Mouse (Mus musculus): Measurements from ENCODE around the gene Gm3402.
"Not testable (repeated sequence)": the region's sequence is repeated elsewhere in the genome, so short reads cannot be mapped to it uniquely, and the experiment has no call there.

The Gm3402 gene

DNA sequence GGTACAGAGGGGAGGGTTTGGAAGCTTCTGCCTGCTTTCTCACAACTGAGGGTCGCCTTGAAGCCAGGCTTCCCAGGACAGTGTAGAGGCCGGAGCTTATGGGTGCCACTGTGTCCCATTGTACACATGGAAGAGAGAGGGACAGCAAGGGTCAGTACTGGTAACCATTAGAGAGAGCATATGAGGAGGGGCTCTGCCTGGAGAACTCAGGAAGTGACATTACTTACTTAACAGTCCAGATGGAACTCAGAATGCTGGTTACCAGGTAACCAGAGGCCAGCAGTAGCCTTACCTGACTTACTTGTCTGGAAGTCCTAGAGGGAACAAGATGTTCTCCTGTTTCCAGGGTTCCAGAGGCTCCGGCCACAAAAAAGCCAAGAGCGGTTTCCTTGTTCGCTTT is at the start of gene Gm3402:
Gm3402 (plus strand) TSS at position 301 of the 400 bp plus-strand sequence.
- not testable (repeated sequence) for DNase-seq (ENCODE audit: low read depth)

DNA sequence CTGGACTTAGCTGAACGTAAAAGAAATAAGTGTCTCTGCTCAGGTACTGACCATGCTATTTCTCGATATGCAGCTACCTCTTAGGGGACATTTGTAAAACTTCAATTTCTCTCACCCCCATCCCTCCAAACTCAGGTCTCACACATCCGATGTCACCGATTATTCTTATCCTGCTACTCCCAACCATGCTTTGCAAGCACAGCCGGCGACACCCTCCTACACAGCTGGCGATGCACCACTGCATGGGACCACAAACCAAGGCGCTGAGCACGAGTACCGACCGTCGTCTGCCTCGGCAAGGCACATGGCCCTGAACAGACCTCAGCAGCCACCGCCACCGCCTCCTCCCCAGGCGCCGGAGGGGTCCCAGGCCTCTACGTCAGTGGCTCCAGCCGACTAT is 47.3 kb upstream of the Gm3402 start:
- no peak for DNase-seq (ENCODE audit: low read depth)

DNA sequence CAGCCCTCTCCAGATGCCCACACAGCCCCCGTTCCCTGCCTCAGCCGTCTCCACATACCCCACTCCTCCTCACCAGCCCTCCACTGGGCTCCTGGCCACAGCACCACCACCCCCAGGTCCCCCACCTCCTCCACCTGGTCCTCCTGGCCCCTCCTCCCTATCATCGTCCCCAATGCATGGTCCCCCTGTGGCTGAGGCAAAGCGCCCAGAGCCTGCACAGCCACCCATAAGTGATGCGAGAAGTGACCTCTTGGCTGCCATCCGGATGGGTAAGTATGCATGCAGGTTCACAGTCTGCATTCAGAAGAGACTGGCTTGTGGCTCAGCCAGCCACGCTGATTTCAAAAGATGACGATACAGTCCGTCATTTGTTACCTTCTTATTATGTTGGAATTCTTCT is 45.6 kb upstream of the Gm3402 start:
- no peak for DNase-seq (ENCODE audit: low read depth)

DNA sequence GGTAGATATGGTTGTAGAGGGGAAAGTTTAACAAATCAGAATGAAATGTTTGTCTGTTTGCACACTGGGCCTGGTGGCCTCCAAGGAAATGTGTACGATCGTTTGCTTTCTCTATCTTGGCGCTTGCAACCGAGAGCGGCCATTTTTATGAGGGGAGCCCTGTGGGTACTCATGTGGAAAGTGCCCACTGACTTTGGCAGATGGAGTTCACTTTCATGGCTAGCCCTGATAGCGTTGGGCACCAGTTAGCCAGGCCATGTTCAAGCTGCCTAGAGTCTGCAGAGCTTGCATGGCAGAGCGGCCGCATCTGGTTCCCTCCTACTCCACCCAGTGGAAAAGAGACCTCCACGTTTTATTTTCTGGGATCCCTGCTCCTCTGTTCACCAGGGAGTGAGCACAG is 43.1 kb upstream of the Gm3402 start:
- DNase-seq (ENCODE audit: low read depth) = no peak

DNA sequence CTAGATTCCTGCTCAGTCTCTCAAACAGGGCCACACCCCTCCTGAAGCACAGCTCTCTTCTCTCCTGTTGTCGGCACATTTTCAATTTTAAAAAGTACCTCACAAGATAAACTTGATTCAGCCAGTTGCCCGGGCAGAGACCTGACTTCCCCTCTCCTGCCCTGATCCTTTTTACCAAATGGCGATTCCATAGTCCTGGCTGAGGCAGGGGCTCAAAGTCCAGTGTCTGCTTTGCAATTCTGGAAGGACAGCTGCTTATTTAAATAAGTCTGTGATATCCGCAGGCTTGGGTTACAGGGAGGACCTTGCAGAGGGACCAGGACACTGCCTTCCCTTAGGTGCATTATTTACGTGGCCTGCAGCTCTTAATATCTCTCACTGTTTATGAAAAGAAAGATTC is 42.6 kb upstream of the Gm3402 start:
- no peak for DNase-seq (ENCODE audit: low read depth)

DNA sequence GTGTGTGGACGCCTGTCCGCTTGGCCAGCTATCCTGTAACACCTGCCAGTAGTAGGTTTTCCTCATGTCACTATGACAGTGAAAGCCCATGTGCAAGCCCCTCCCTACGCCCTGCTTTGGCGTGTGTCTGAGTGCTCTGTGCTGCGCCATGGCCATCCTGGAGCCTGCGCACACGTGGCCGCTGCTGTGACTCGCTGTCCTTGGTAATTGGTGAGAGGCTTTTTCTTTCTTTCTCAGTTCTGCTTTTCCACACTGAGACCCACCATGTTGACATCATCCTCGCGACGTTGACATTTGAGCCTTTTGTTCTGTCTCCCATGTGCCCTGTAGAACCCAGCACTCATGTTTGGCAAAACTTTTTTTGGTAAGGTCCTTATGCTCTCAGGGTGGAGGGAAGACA is 42.1 kb upstream of the Gm3402 start:
- DNase-seq (ENCODE audit: low read depth) = no peak

DNA sequence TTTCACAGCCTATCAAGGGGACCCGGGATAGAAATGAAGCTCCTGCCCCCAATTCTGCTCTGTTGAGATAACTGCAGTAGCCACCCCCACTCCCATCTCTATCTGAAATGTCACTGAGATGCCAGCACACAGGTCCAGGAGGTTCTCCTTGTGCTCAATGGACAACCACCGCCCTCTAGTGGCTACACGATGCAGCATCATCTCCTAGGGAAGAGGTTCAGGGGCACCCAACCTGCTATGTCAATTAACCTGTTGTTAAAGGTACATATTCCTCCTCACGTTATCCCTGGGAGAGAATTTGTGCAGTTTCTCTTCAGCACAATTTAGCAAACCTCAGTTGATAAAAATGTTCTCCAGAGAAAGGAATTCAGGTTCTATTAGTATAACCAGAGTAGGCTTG is 34.4 kb upstream of the Gm3402 start:
- DNase-seq (ENCODE audit: low read depth) = peak; percentile 7

DNA sequence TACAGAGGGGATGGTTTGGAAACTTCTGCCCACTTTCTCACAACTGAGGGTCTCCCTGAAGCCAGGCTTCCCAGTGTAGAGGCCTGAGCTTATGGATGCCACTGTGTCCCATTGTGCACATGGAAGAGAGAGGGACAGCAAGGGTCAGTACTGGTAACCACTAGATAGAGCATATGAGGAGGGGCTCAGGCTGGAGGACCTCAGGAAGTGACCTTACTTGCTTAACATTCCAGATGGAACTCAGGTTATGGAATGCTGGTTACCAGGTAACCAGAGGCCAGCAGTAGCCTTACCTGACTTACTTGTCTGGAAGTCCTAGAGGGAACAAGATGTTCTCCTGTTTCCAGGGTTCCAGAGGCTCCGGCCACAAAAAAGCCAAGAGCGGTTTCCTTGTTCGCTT is 32.3 kb upstream of the Gm3402 start, which contains the start of gene Gm6408:
Gm6408 (plus strand) TSS at position 301 of the 400 bp plus-strand sequence.
- DNase-seq (ENCODE audit: low read depth) = not testable (repeated sequence)

DNA sequence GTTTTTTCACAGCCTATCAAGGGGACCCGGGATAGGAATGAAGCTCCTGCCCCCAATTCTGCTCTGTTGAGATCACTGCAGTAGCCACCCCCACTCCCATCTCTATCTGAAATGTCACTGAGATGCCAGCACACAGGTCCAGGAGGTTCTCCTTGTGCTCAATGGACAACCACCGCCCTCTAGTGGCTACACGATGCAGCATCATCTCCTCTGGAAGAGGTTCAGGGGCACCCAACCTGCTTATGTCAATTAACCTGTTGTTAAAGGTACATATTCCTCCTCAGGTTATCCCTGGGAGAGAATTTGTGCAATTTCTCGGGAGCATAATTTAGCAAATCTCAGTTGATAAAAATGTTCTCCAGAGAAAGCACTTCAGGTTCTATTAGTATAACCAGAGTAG is 25.0 kb upstream of the Gm3402 start:
- DNase-seq (ENCODE audit: low read depth) = not testable (repeated sequence)

DNA sequence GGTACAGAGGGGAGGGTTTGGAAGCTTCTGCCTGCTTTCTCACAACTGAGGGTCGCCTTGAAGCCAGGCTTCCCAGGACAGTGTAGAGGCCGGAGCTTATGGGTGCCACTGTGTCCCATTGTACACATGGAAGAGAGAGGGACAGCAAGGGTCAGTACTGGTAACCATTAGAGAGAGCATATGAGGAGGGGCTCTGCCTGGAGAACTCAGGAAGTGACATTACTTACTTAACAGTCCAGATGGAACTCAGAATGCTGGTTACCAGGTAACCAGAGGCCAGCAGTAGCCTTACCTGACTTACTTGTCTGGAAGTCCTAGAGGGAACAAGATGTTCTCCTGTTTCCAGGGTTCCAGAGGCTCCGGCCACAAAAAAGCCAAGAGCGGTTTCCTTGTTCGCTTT is 22.9 kb upstream of the Gm3402 start, which contains the start of gene Gm6370:
Gm6370 (plus strand) TSS at position 301 of the 400 bp plus-strand sequence.
- not testable (repeated sequence) for DNase-seq (ENCODE audit: low read depth)

DNA sequence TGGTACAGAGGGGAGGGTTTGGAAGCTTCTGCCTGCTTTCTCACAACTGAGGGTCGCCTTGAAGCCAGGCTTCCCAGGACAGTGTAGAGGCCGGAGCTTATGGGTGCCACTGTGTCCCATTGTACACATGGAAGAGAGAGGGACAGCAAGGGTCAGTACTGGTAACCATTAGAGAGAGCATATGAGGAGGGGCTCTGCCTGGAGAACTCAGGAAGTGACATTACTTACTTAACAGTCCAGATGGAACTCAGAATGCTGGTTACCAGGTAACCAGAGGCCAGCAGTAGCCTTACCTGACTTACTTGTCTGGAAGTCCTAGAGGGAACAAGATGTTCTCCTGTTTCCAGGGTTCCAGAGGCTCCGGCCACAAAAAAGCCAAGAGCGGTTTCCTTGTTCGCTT is 11.8 kb upstream of the Gm3402 start, which contains the start of gene 4930449I24Rik:
4930449I24Rik (plus strand) TSS at position 301 of the 400 bp plus-strand sequence.
- not testable (repeated sequence) for DNase-seq (ENCODE audit: low read depth)

DNA sequence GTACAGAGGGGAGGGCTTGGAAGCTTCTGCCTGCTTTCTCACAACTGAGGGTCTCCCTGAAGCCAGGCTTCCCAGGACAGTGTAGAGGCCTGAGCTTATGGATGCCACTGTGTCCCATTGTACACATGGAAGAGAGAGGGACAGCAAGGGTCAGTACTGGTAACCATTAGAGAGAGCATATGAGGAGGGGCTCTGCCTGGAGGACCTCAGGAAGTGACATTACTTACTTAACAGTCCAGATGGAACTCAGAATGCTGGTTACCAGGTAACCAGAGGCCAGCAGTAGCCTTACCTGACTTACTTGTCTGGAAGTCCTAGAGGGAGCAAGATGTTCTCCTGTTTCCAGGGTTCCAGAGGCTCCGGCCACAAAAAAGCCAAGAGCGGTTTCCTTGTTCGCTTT is 11.6 kb downstream of the Gm3402 start, which contains the start of gene Gm3404:
Gm3404 (plus strand) TSS at position 301 of the 400 bp plus-strand sequence.
- not testable (repeated sequence) for DNase-seq (ENCODE audit: low read depth)

DNA sequence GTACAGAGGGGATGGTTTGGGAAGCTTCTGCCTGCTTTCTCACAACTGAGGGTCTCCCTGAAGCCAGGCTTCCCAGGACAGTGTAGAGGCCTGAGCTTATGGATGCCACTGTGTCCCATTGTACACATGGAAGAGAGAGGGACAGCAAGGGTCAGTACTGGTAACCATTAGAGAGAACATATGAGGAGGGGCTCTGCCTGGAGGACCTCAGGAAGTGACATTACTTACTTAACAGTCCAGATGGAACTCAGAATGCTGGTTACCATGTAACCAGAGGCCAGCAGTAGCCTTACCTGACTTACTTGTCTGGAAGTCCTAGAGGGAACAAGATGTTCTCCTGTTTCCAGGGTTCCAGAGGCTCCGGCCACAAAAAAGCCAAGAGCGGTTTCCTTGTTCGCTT is 23.4 kb downstream of the Gm3402 start, which contains the start of gene Gm3409:
Gm3409 (plus strand) TSS at position 301 of the 400 bp plus-strand sequence.
- DNase-seq (ENCODE audit: low read depth) = not testable (repeated sequence)

DNA sequence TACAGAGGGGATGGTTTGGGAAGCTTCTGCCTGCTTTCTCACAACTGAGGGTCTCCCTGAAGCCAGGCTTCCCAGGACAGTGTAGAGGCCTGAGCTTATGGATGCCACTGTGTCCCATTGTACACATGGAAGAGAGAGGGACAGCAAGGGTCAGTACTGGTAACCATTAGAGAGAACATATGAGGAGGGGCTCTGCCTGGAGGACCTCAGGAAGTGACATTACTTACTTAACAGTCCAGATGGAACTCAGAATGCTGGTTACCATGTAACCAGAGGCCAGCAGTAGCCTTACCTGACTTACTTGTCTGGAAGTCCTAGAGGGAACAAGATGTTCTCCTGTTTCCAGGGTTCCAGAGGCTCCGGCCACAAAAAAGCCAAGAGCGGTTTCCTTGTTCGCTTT is 41.9 kb downstream of the Gm3402 start, which contains the start of gene Gm3415:
Gm3415 (plus strand) TSS at position 301 of the 400 bp plus-strand sequence.
- DNase-seq (ENCODE audit: low read depth) = not testable (repeated sequence)

DNA sequence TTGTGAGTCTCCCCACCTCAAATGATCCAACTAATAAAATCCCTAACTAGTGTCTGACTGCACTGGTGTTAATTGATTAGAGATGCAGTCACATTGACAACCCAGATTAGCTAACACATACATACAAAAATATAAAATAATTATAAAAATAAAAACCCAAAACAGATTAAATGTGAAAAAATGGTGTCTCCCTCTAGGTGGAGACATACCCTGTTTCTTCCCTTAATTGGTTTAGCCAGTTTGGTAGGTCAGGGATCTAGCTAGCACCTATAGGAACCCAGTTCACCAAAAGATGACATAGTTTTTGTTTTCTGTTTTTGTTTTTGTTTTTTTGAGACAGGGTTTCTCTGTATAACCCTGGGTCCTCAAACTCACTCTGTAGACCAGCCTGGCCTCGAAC is 50.3 kb downstream of the Gm3402 start:
- no peak for DNase-seq (ENCODE audit: low read depth)

Data from c-Kit-positive CD71-negative TER-119-negative erythroid progenitor cells, embryonic 14.5 days (primary cell).